Mouse (Mus musculus): ENCODE measurements around the gene Cd47. TPM values are rescaled to one million over a fixed set of nuclear protein-coding genes. Genes with fewer than 3 reads are reported as not detected.

Cd47 gene
- total and polyA plus RNA-seq, 3 experiments = 102 to 277 (median 142) TPM

DNA sequence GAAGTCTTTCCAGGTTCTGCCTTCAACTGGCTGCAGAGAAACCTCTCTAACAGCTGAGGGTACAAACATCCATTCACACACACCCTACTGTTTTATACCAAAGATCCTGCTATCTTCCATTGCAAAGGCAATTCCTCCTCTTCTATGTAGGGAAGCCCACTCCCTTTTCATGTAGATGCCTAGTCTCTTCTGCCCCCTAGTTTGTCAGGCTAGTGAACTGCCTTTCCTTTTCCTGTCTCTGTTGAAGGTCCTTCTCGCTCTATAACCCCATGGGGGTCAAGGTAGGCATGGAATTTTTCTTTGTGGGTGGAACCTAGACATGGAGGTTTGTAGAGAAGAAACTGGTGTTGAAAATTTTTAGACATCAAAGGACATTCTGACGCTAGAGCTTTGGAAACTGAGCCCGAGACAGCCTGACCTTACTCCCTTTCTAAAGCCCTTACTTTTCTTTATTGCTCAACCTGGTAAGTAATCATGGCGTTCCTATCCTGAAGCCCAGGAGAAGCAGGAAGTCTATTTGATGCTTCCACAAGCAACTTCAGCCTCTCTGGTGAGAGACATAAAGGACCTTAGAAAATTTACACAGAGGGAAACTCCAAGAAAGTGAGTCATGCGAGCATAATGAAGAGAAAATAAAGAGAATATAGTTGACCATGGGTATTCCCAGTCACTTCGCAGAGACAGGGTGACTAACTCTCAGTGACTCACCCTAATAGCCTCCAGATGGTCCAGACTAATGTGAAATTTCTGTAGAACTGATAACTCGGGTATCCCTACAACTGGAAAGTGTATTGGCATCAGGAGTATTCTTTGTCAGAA is 138.4 kb downstream of the Cd47 start (continued):
- TF ChIP-seq JUND (conservative IDR thresholded peaks at IDR 0.05; ENCODE audit: low read depth, low read length) = peak; percentile 66; the same call in 1 of the 2 replicates
- TF ChIP-seq JUN (IDR thresholded peaks at IDR 0.05; ENCODE audit: insufficient read depth, low read depth, low read length) = peak; percentile 77
- no peak for TF ChIP-seq ZC3H11A (IDR thresholded peaks at IDR 0.05; ENCODE audit: low read depth, low read length)

GRCm38 (mm10) chr16:49939376-49939775 is 139.0 kb downstream of the Cd47 start:
- Histone ChIP-seq H3K4me2 (ENCODE audit: insufficient read depth, low read depth, poor library complexity, severe bottlenecking) (no peak overlapping the region), H3K36me3 (replicated peaks in 1 of 2; ENCODE audit: control insufficient read depth in 1 of 2, insufficient read depth in 1 of 2, low read length in 1 of 2) (peaks cover 7 to 20% of the 10 kb centered on the region in 2 experiments), H3K9me3 (replicated peaks; ENCODE audit: low read length) (peaks cover 8% of the 10 kb centered on the region), H3K9ac (ENCODE audit: insufficient read depth, low read depth) (no peak overlapping the region; the same call in 1 of the 2 replicates), H3K79me2 (replicated peaks; ENCODE audit: control insufficient read depth, extremely low read depth, insufficient read depth, poor library complexity, severe bottlenecking) (peaks cover 31% of the 10 kb centered on the region), H3K27ac (ENCODE audit: insufficient read depth, low read depth) (peak overlapping the region; percentile 100), H3K27me3 (replicated peaks) (no peaks in the 10 kb centered on the region), H3K4me1 (ENCODE audit: control insufficient read depth in 1 of 2, insufficient read depth in 2 of 2) (peaks cover 35 to 67% of the 10 kb centered on the region in 2 experiments), H3K4me3 (replicated peaks in 1 of 3; ENCODE audit: low read depth in 2 of 3, low read length in 2 of 3, poor library complexity in 1 of 3) (no peak overlapping the region)
- no peak for DNase-seq (ENCODE audit: extremely low read depth)
- in situ Hi-C loops (cut with MboI; ENCODE audit: low pct_ligation_motif_present, low pct_unique_long_range_greater_than_20kb, low sequenced_read_pairs) = no loop called here
- dilution Hi-C loops (cut with MboI; ENCODE audit: extremely low pct_ligation_motif_present, extremely low pct_unique_long_range_greater_than_20kb, low sequenced_read_pairs) = no loop called here
- 0 out of 2 replicates have a peak, but pooled peaks have one; percentile 39 for TF ChIP-seq MAZ (IDR thresholded peaks at IDR 0.05; ENCODE audit: low read depth, low read length)
- no peak for TF ChIP-seq RAD21 (IDR thresholded peaks at IDR 0.05; ENCODE audit: low read depth, low read length)
- no peak for TF ChIP-seq GABPA (IDR thresholded peaks at IDR 0.05; ENCODE audit: insufficient replicate concordance, low read depth, low read length)
- TF ChIP-seq NRF1 (IDR thresholded peaks at IDR 0.05; ENCODE audit: low read depth, low read length) = no peak
- TF ChIP-seq ETS1 (conservative IDR thresholded peaks at IDR 0.05; ENCODE audit: low read depth, low read length) = no peak
- no peak for TF ChIP-seq SIN3A (IDR thresholded peaks at IDR 0.05; ENCODE audit: low read length)
- peak; percentile 33; the same call in 1 of the 2 replicates for TF ChIP-seq CHD2 (IDR thresholded peaks at IDR 0.05; ENCODE audit: low read length)
- TF ChIP-seq CTCF (conservative IDR thresholded peaks at IDR 0.05 in 1 of 2, IDR thresholded peaks at IDR 0.05 in 1 of 2; ENCODE audit: low read depth in 2 of 2, low read length in 2 of 2) = no peak
- TF ChIP-seq CHD1 (IDR thresholded peaks at IDR 0.05; ENCODE audit: low read depth, low read length) = peak; percentile 77; the same call in 1 of the 2 replicates
- no peak for TF ChIP-seq ELF1 (IDR thresholded peaks at IDR 0.05; ENCODE audit: low read depth, low read length)
- 0 out of 2 replicates have a peak, but pooled peaks have one; percentile 23 for TF ChIP-seq MAX (IDR thresholded peaks at IDR 0.05; ENCODE audit: low read length)
- no peak for TF ChIP-seq MXI1 (IDR thresholded peaks at IDR 0.05; ENCODE audit: low read depth, low read length)

DNA sequence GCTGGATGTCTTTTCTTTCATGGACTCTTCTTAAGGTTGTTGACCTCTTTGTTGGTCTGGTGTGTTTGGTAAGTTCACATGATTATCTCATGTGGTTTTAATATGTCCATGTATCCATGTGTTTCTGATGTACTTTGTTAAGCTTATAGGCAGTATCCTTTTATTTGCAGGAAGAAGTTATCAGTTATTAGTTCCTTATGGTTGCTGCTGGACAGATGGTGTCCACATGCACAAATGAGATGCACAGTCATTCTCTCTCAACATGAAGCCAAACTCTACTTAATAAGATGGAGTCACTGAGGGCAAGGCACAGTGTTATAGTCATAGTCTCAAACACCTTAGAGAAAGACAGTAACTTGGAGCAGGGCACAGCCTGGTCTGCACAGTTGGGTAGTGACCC is 140.1 kb downstream of the Cd47 start:
- TF ChIP-seq ELF1 (IDR thresholded peaks at IDR 0.05; ENCODE audit: low read depth, low read length) (no peak), IRF4 (IDR thresholded peaks at IDR 0.05; ENCODE audit: low read depth, low read length) (no peak), PAX5 (IDR thresholded peaks at IDR 0.05; ENCODE audit: low read length) (no peak), TCF12 (IDR thresholded peaks at IDR 0.05; ENCODE audit: low read depth, low read length) (no peak), MEF2A (IDR thresholded peaks at IDR 0.05; ENCODE audit: borderline replicate concordance, low read depth, low read length) (no peak), JUND (conservative IDR thresholded peaks at IDR 0.05; ENCODE audit: low read depth, low read length) (no peak)
- Histone ChIP-seq H3K4me1 (ENCODE audit: control insufficient read depth in 1 of 2, insufficient read depth in 2 of 2) (peaks cover 32 to 58% of the 10 kb centered on the region in 2 experiments), H3K9ac (ENCODE audit: insufficient read depth, low read depth) (no peak overlapping the region), H3K36me3 (replicated peaks in 1 of 2; ENCODE audit: control insufficient read depth in 1 of 2, insufficient read depth in 1 of 2, low read length in 1 of 2) (peaks cover 7 to 19% of the 10 kb centered on the region in 2 experiments), H3K4me2 (ENCODE audit: insufficient read depth, low read depth, poor library complexity, severe bottlenecking) (no peak overlapping the region), H3K27ac (ENCODE audit: insufficient read depth, low read depth) (no peak overlapping the region), H3K79me2 (replicated peaks; ENCODE audit: control insufficient read depth, extremely low read depth, insufficient read depth, poor library complexity, severe bottlenecking) (peaks cover 20% of the 10 kb centered on the region), H3K9me3 (replicated peaks; ENCODE audit: low read length) (peaks cover 8% of the 10 kb centered on the region), H3K4me3 (replicated peaks in 1 of 3; ENCODE audit: low read depth in 2 of 3, low read length in 2 of 3, poor library complexity in 1 of 3) (no peak overlapping the region), H3K27me3 (replicated peaks) (no peaks in the 10 kb centered on the region)
- dilution Hi-C loops (cut with MboI; ENCODE audit: extremely low pct_ligation_motif_present, extremely low pct_unique_long_range_greater_than_20kb, low sequenced_read_pairs) = no loop called here
- no peak for DNase-seq (ENCODE audit: extremely low read depth)
- in situ Hi-C loops (cut with MboI; ENCODE audit: low pct_ligation_motif_present, low pct_unique_long_range_greater_than_20kb, low sequenced_read_pairs) = no loop called here
